Mouse (Mus musculus) ES-E14 (cell line): ENCODE data around the gene Thoc3. TPM values are rescaled to one million over a fixed set of nuclear protein-coding genes. Genes with fewer than 3 reads are reported as not detected.

Experiments
- DNase-seq: peaks from one replicate; pipeline ENCODE4 v3.0.0-alpha.2; 2013; ENCODE audit warnings: low read depth, low spot score
- H3K27ac ChIP-seq: 2 replicates; pipeline ENCODE4 v1.5.1; 2012; ENCODE audit warnings: low read depth, mild to moderate bottlenecking, low read length, moderate library complexity, mixed read lengths; ENCODE audit not compliant: poor library complexity, insufficient read depth, severe bottlenecking
- H3K36me3 ChIP-seq: 2 replicates; pipeline ENCODE4 v1.6.1; 2012; ENCODE audit warnings: mild to moderate bottlenecking, low read length, moderate library complexity, mixed read lengths; ENCODE audit not compliant: control insufficient read depth, poor library complexity, insufficient read depth, severe bottlenecking
- H3K4me1 ChIP-seq, 2 experiments: fragments of 150-350 bp in 1 of 2; sonication (generic) in 1 of 2; 2 replicates each; pipeline ENCODE4 v1.6.1; 2012; ENCODE audit warnings: low read length in 2 of 2, mild to moderate bottlenecking in 1 of 2, mixed read lengths in 1 of 2; ENCODE audit not compliant: control insufficient read depth in 2 of 2, insufficient read depth in 2 of 2, poor library complexity in 1 of 2
- H3K4me3 ChIP-seq, 2 experiments: fragments of 150-350 bp in 1 of 2; sonication (generic) in 1 of 2; 2 replicates each; pipeline ENCODE4 v1.5.1; 2012; ENCODE audit warnings: low read length in 2 of 2, low read depth in 1 of 2, mild to moderate bottlenecking in 1 of 2, mixed read lengths in 1 of 2; ENCODE audit not compliant: insufficient read depth in 1 of 2, poor library complexity in 1 of 2, severe bottlenecking in 1 of 2
- H3K9ac ChIP-seq: 2 replicates; pipeline ENCODE4 v1.6.1; 2012; ENCODE audit warnings: low read depth, mild to moderate bottlenecking, low read length, mixed read lengths; ENCODE audit not compliant: poor library complexity, insufficient read depth, severe bottlenecking
- H3K9me3 ChIP-seq: fragments of 150-350 bp; sonication (generic); 2 replicates; pipeline ENCODE4 v1.6.1; 2012; ENCODE audit warnings: low read depth, mild to moderate bottlenecking, low read length; ENCODE audit not compliant: control insufficient read depth, insufficient read depth
- CHD2 ChIP-seq: IDR thresholded peaks from 2 replicates; pipeline ENCODE4 v1.6.1; 2014; ENCODE audit warnings: mild to moderate bottlenecking, low read depth, low read length, inconsistent platforms
- HCFC1 ChIP-seq: IDR thresholded peaks from 2 replicates; pipeline ENCODE4 v1.6.1; 2012; ENCODE audit warnings: low read length, inconsistent platforms, borderline replicate concordance; ENCODE audit not compliant: insufficient read depth
- MAFK ChIP-seq: IDR thresholded peaks from 2 replicates; pipeline ENCODE4 v1.6.1; 2014; ENCODE audit warnings: mild to moderate bottlenecking, low read depth, low read length, inconsistent platforms; ENCODE audit not compliant: insufficient read depth
- ZC3H11A ChIP-seq: IDR thresholded peaks from 2 replicates; pipeline ENCODE4 v1.6.1; 2012; ENCODE audit warnings: low read depth, mild to moderate bottlenecking, inconsistent platforms, low read length, borderline replicate concordance
- ZNF384 ChIP-seq: IDR thresholded peaks from 2 replicates; pipeline ENCODE4 v1.6.1; 2012; ENCODE audit warnings: low read depth, low read length, inconsistent platforms
- in situ Hi-C, 2 experiments: fragments of 600-800 bp; cut with MboI; formaldehyde crosslinking; loops; one replicate each; pipeline ENCODE4 v1.15.1; 2025; ENCODE audit warnings: low sequenced_read_pairs in 2 of 2, inconsistent platforms in 1 of 2; ENCODE audit not compliant: unreplicated experiment in 2 of 2
- total RNA-seq: library from RNA; depleted of rRNA; stranded (reverse); fragments of 300-350 nt; gene quantifications from 2 replicates; pipeline ENCODE4 v1.2.3, GENCODE M21; 2012; rRNA removed

Gene Thoc3
- 54.6 and 81.8 TPM in 2 replicates for total RNA-seq

- peak; percentile 80 for DNase-seq
Measured at GRCm38 (mm10) chr13:54468098-54469011, at the start of gene Thoc3. Thoc3 (minus strand) TSS chr13:54468849.

DNA sequence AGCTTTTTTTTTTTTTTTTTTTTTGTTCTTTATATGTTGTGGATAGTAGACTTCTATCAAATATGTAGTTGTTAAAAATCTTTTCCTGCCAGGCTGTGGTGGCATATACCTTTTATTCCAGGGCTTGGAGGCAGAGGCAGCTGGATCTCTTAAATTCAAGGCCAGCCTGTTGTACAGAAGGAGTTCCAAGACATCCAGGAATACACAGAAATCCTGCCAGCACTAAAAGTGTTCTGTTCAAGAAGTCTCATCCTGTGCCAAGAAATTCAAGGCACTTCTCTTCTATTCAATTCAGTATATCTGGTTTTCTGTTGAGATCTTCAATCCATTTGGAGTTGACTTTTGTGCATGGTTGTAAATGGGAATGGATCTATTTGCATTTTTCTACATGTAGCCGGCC is 37.3 kb upstream of the Thoc3 start:
- TF ChIP-seq MAFK (no peak), ZC3H11A (no peak), ZNF384 (no peak), CHD2 (no peak), HCFC1 (no peak)
- H3K36me3 ChIP-seq: no peaks in the 10 kb centered on the region
- DNase-seq: no peak
- H3K4me1 ChIP-seq: peaks cover 4 to 6% of the 10 kb centered on the region in 2 experiments; a peak in 2 of 4 replicates
- H3K4me3 ChIP-seq: no peak overlapping the region
- no peak overlapping the region for H3K27ac ChIP-seq
- H3K9ac ChIP-seq: no peak overlapping the region
- in situ Hi-C loops: no loop called here
- no peaks in the 10 kb centered on the region for H3K9me3 ChIP-seq

More at GRCm38 (mm10) chr13:54468098-54469011, at the start of gene Thoc3:
- in situ Hi-C loops: no loop called here
- peaks cover 27% of the 10 kb centered on the region for H3K36me3 ChIP-seq
- peak within 1 kb of the TSS; percentile 82 to 97 for H3K4me3 ChIP-seq
- H3K9ac ChIP-seq: peak within 1 kb of the TSS; percentile 94
- H3K27ac ChIP-seq: no peak within 1 kb of the TSS; the same call in 1 of the 2 replicates
- peaks cover 0 to 4% of the 10 kb centered on the region in 2 experiments; a peak in 1 of 4 replicates for H3K4me1 ChIP-seq
- TF ChIP-seq ZC3H11A (no peak), HCFC1 (peak; percentile 95)
- no peaks in the 10 kb centered on the region for H3K9me3 ChIP-seq

- no peaks in the 10 kb centered on the region for H3K9me3 ChIP-seq
- H3K4me3 ChIP-seq: peak overlapping the region; percentile 69 to 86
- peak; percentile 40 for DNase-seq
- no peak overlapping the region for H3K27ac ChIP-seq
- no peaks in the 10 kb centered on the region for H3K36me3 ChIP-seq
- H3K9ac ChIP-seq: peak overlapping the region; percentile 84; the same call in 1 of the 2 replicates
- in situ Hi-C loops: no loop called here
- TF ChIP-seq CHD2 (no peak), MAFK (no peak), ZC3H11A (no peak), ZNF384 (no peak), HCFC1 (no peak)
- peaks cover 4 to 6% of the 10 kb centered on the region in 2 experiments; a peak in 2 of 4 replicates for H3K4me1 ChIP-seq
Measured at GRCm38 (mm10) chr13:54504611-54505260, 36.1 kb upstream of the Thoc3 start.

DNA sequence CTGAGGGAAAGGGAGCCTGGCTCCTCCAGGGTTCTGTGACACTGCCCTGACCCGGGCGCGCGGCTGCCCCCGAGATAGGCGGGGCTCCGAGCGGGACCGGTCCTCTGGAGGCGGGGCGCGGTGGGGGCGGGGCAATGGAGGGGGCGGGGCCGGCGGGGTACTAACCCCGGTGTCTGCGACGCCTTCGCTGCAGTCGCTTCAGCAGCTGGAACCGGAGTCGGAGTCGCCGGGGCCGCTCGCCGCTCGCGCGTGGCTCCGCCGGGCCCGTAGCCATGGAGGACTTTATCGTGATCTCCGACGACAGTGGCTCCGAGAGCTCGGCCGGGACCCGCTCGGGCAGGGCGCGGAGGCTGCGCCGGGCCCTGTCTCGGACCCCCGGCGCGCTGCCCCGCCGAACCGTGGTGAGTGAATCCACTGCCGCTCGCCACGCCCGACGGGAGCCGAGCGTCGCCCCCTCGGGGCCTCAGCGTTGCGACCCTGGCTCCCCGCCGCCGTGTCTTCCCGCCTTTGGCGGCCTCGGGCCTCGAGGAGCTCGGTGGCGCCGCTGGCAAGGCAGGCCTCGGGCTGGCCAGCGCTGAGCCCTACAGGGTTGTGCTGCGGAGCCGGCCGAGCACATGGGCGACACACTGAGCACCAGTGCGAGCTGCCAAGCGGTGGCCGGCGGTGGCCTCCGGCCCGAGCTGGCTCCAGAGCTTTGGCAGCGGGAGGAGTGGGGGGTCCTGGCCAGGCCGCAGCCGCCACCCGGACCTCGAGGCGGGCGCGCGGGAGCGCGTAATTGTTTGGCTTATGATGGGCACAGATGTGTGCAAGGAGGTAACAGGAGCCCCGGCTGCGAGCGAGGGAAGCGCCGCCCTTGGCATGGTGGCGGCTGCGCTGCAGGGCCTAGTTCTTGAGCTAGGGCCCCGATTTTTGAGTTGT is 35.2 kb upstream of the Thoc3 start, which contains the start of gene Simc1:
Simc1 (plus strand) TSS at position 176 of the 918 bp plus-strand sequence.
- H3K27ac ChIP-seq: no peak within 1 kb of the TSS
- no peak for TF ChIP-seq CHD2
- TF ChIP-seq ZNF384: no peak
- no peak for TF ChIP-seq HCFC1
- no peak for TF ChIP-seq ZC3H11A
- TF ChIP-seq MAFK: no peak
- H3K4me1 ChIP-seq: peaks cover 4 to 6% of the 10 kb centered on the region in 2 experiments; a peak in 2 of 4 replicates
- no peaks in the 10 kb centered on the region for H3K36me3 ChIP-seq
- peak within 1 kb of the TSS; percentile 69 to 86 for H3K4me3 ChIP-seq
- peak; percentile 36 for DNase-seq
- in situ Hi-C loops: no loop called here
- no peaks in the 10 kb centered on the region for H3K9me3 ChIP-seq
- H3K9ac ChIP-seq: peak within 1 kb of the TSS; percentile 84
